1 mouse cellular context compared by ENCODE assay signal in genomic region chr15:97716782-97717181, GRCm38 (mm10).
TF ChIP-seq lines count a peak whose summit lies in the region.

No protein-coding gene starts in this region.

TF ChIP-seq in MEL, 35 proteins besides CTCF, POLR2A, EP300 and RAD21 (continued from another document):
- TF ChIP-seq MEF2A (IDR thresholded peaks at IDR 0.05; ENCODE audit: extremely low read depth, insufficient replicate concordance, low read depth, low read length, poor library complexity, severe bottlenecking) (no peak), E2F4 (IDR thresholded peaks at IDR 0.05; ENCODE audit: borderline replicate concordance, low read depth, low read length) (no peak), SMC3 (IDR thresholded peaks at IDR 0.05; ENCODE audit: low read depth, low read length) (no peak), NELFE (IDR thresholded peaks at IDR 0.05; ENCODE audit: low read depth, low read length) (no peak), GATA1 (IDR thresholded peaks at IDR 0.05; ENCODE audit: low read depth, low read length) (peak; percentile 90), CHD1 (IDR thresholded peaks at IDR 0.05; ENCODE audit: low read depth, low read length) (no peak), ELF1 (IDR thresholded peaks at IDR 0.05; ENCODE audit: low read depth, low read length) (no peak), MAFK (IDR thresholded peaks at IDR 0.05; ENCODE audit: borderline replicate concordance, low read depth, low read length) (no peak), POLR2AphosphoS2 (IDR thresholded peaks at IDR 0.05; ENCODE audit: low read length) (no peak), ZNF384 (IDR thresholded peaks at IDR 0.05; ENCODE audit: low read depth, low read length) (no peak), TBP (IDR thresholded peaks at IDR 0.05; ENCODE audit: low read depth, low read length) (peak; percentile 47; the same call in 1 of the 2 replicates), MYB (IDR thresholded peaks at IDR 0.05; ENCODE audit: low read depth, low read length) (0 out of 2 replicates have a peak, but pooled peaks have one; percentile 8), RCOR1 (IDR thresholded peaks at IDR 0.05; ENCODE audit: low read depth, low read length) (no peak; the same call in none of the 2 replicates), ZC3H11A (IDR thresholded peaks at IDR 0.05; ENCODE audit: low read depth, low read length) (no peak), ZKSCAN1 (IDR thresholded peaks at IDR 0.05; ENCODE audit: low read depth, low read length) (no peak), SIN3A (IDR thresholded peaks at IDR 0.05; ENCODE audit: low read length) (0 out of 2 replicates have a peak, but pooled peaks have one; percentile 24), MYC (IDR thresholded peaks at IDR 0.05; ENCODE audit: low read depth, low read length) (no peak), NRF1 (IDR thresholded peaks at IDR 0.05; ENCODE audit: insufficient read depth, low read depth, low read length, poor library complexity, severe bottlenecking) (peak; percentile 71), ZMIZ1 (IDR thresholded peaks at IDR 0.05; ENCODE audit: low read depth, low read length) (no peak), TCF12 (IDR thresholded peaks at IDR 0.05; ENCODE audit: low read depth, low read length) (peak; percentile 63), TAL1 (IDR thresholded peaks at IDR 0.05; ENCODE audit: low read length) (peak; percentile 78), HCFC1 (IDR thresholded peaks at IDR 0.05; ENCODE audit: low read depth, low read length) (no peak; the same call in 1 of the 2 replicates), MXI1 (IDR thresholded peaks at IDR 0.05; ENCODE audit: low read depth, low read length) (0 out of 2 replicates have a peak, but pooled peaks have one; percentile 24), JUND (IDR thresholded peaks at IDR 0.05; ENCODE audit: low read depth, low read length) (no peak), ETS1 (IDR thresholded peaks at IDR 0.05; ENCODE audit: low read depth, low read length) (peak; percentile 56; the same call in 1 of the 2 replicates), MAZ (IDR thresholded peaks at IDR 0.05; ENCODE audit: low read depth, low read length) (no peak), USF1 (IDR thresholded peaks at IDR 0.05; ENCODE audit: low read depth, low read length) (0 out of 2 replicates have a peak, but pooled peaks have one; percentile 23), BHLHE40 (IDR thresholded peaks at IDR 0.05; ENCODE audit: borderline replicate concordance, low read depth, low read length) (no peak), GABPA (IDR thresholded peaks at IDR 0.05; ENCODE audit: low read depth, low read length) (no peak), POLR2AphosphoS5 (IDR thresholded peaks at IDR 0.05; ENCODE audit: borderline replicate concordance, low read depth, low read length) (no peak)
TF ChIP-seq in MEL: peak in this region for 11.
